8 mouse cellular contexts compared by ENCODE assay signal in the genomic region with DNA sequence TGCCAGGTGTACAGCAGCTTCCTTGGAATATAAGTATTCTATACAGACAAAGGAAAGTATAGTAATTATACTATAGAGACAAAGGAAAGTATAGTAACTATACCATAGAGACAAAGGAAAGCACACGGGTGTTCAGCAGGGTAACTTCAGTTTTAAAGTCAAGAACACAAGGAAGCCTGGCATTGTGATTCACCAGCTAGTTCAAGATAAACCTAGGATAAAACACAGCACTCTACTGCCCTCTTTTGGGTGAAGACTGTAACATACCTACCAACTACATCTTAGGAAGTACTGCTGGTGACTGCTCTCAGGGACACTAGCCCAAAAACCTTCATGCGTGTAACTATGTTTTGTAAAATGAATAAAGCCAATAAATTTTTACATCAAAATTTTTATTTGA. TPM values are rescaled to one million over a fixed set of nuclear protein-coding genes. Genes with fewer than 3 reads are reported as not detected.
DNase-seq lines count a peak whose midpoint lies in the region; ATAC-seq lines count a peak whose summit lies in the region.

No protein-coding gene starts in this region.

- no peaks in the 10 kb centered on the region for H3K4me1 ChIP-seq in heart, embryonic 11.5 days (ENCODE audit: control insufficient read depth, insufficient read depth, low read length)
- H3K4me1 ChIP-seq in forebrain, embryonic 16.5 days (replicated peaks; ENCODE audit: control insufficient read depth, insufficient read depth, low read length) = no peaks in the 10 kb centered on the region
- H3K4me1 ChIP-seq in kidney, embryonic 14.5 days (ENCODE audit: control insufficient read depth, insufficient read depth, low read length) = no peaks in the 10 kb centered on the region

- H3K4me3 ChIP-seq in heart, embryonic 11.5 days (ENCODE audit: low read depth, low read length) = no peak overlapping the region
- no peak overlapping the region for H3K4me3 ChIP-seq in forebrain, embryonic 16.5 days (replicated peaks; ENCODE audit: low read length)
- H3K4me3 ChIP-seq in kidney, embryonic 14.5 days (ENCODE audit: low read length) = no peak overlapping the region

- peaks cover 10% of the 10 kb centered on the region for H3K36me3 ChIP-seq in heart, embryonic 11.5 days (ENCODE audit: control insufficient read depth, insufficient read depth, low read length)
- H3K36me3 ChIP-seq in forebrain, embryonic 16.5 days (ENCODE audit: control insufficient read depth, insufficient read depth) = peaks cover 15% of the 10 kb centered on the region; the same call in 1 of the 2 replicates
- peaks cover 31% of the 10 kb centered on the region for H3K36me3 ChIP-seq in kidney, embryonic 14.5 days (ENCODE audit: control insufficient read depth, insufficient read depth, low read length)

- no peak overlapping the region for H3K27ac ChIP-seq in heart, embryonic 11.5 days (ENCODE audit: low read depth, low read length)
- H3K27ac ChIP-seq in forebrain, embryonic 16.5 days (ENCODE audit: low read length) = no peak overlapping the region
- no peak overlapping the region for H3K27ac ChIP-seq in kidney, embryonic 14.5 days (ENCODE audit: low read depth, low read length)

- no peaks in the 10 kb centered on the region for H3K27me3 ChIP-seq in heart, embryonic 11.5 days (ENCODE audit: control insufficient read depth, insufficient read depth, low read length)
- H3K27me3 ChIP-seq in forebrain, embryonic 16.5 days (replicated peaks; ENCODE audit: control insufficient read depth, insufficient read depth, low read length) = no peaks in the 10 kb centered on the region
- no peaks in the 10 kb centered on the region for H3K27me3 ChIP-seq in kidney, embryonic 14.5 days (ENCODE audit: control insufficient read depth, insufficient read depth, low read length)

- no peak overlapping the region for H3K9ac ChIP-seq in heart, embryonic 11.5 days (ENCODE audit: low read depth, low read length)
- no peak overlapping the region for H3K9ac ChIP-seq in forebrain, embryonic 16.5 days (replicated peaks; ENCODE audit: low read depth, low read length)
- H3K9ac ChIP-seq in kidney, embryonic 14.5 days (ENCODE audit: low read depth, low read length) = no peak overlapping the region

- H3K4me2 ChIP-seq in heart, embryonic 11.5 days = no peak overlapping the region
- no peak overlapping the region for H3K4me2 ChIP-seq in forebrain, embryonic 16.5 days (ENCODE audit: low read length)
- no peak overlapping the region for H3K4me2 ChIP-seq in kidney, embryonic 14.5 days (replicated peaks; ENCODE audit: low read depth, low read length)

- DNase-seq in heart, adult 18-20 months = peak; percentile 75 to 82
- peak; percentile 75 for DNase-seq in CD4-positive, CD25-positive, alpha-beta regulatory T cell, adult 2 months (ENCODE audit: low read depth, low spot score)
- peak; percentile 61 for DNase-seq in c-Kit-positive CD71-positive TER-119-positive erythroid progenitor cells, embryonic 14.5 days (ENCODE audit: low spot score)
- DNase-seq in lung, postnatal 14 days = peak; percentile 54
- DNase-seq in thymus, postnatal 25 days = peak; percentile 5

- ATAC-seq in heart, embryonic 11.5 days (replicated peaks; ENCODE audit: insufficient number of reproducible peaks, low FRiP score, low TSS enrichment) = no peak; the same call in 1 of the 2 replicates
- peak; percentile 81 for ATAC-seq in forebrain, embryonic 16.5 days
- ATAC-seq in kidney, embryonic 14.5 days (ENCODE audit: low FRiP score, low TSS enrichment) = peak; percentile 70

- no peaks in the 10 kb centered on the region for H3K9me3 ChIP-seq in heart, embryonic 11.5 days (replicated peaks; ENCODE audit: control insufficient read depth, low read length)
- no peaks in the 10 kb centered on the region for H3K9me3 ChIP-seq in forebrain, embryonic 16.5 days (ENCODE audit: control insufficient read depth, low read length)
- H3K9me3 ChIP-seq in kidney, embryonic 14.5 days (ENCODE audit: control insufficient read depth, low read length) = no peaks in the 10 kb centered on the region

- WGBS in heart, embryonic 11.5 days (ENCODE audit: insufficient replicate concordance) = 33% methylated on average over 2 of the region's 2 CpGs
- 32% methylated on average over 2 of the region's 2 CpGs for WGBS in forebrain, embryonic 16.5 days
- 25% methylated on average over 2 of the region's 2 CpGs for WGBS in kidney, embryonic 14.5 days

RNA-seq across cellular contexts. Expression of a gene that starts 14.9 kb away (rescaled TPM):
- 1 to 10 TPM; 4.5 to 4.8 TPM for total RNA-seq in heart, adult 18-20 months (2021)
- 6.4 and 9.7 TPM in 2 replicates for polyA plus RNA-seq in heart, embryonic 11.5 days (2014; fragmentation: Nextera tagmentation; extraction: Ambion mirVana)
- polyA plus RNA-seq in forebrain, embryonic 16.5 days (2015; fragmentation: Nextera tagmentation; extraction: Ambion mirVana) = 9.3 and 10.6 TPM in 2 replicates
- 6.5 and 10.1 TPM in 2 replicates for polyA plus RNA-seq in kidney, embryonic 14.5 days (2014; fragmentation: Nextera tagmentation; extraction: Ambion mirVana)

RNA-seq across cellular contexts. Expression of a gene that starts 15.3 kb away (rescaled TPM):
- 1 to 10 TPM; 5.8 to 7.4 TPM for total RNA-seq in heart, adult 18-20 months (2021)
- 12.4 and 17.6 TPM in 2 replicates for polyA plus RNA-seq in heart, embryonic 11.5 days (2014; fragmentation: Nextera tagmentation; extraction: Ambion mirVana)
- 27.0 and 29.7 TPM in 2 replicates for polyA plus RNA-seq in forebrain, embryonic 16.5 days (2015; fragmentation: Nextera tagmentation; extraction: Ambion mirVana)
- polyA plus RNA-seq in kidney, embryonic 14.5 days (2014; fragmentation: Nextera tagmentation; extraction: Ambion mirVana) = 22.7 and 24.7 TPM in 2 replicates

RNA-seq across cellular contexts. Expression of a gene that starts 40.2 kb away (rescaled TPM):
- not detected for total RNA-seq in heart, adult 18-20 months (2021)
- polyA plus RNA-seq in heart, embryonic 11.5 days (2014; fragmentation: Nextera tagmentation; extraction: Ambion mirVana) = 0.13 and 0.17 TPM in 2 replicates
- 0.22 TPM in 1 of 2 replicates, not detected in the other for polyA plus RNA-seq in forebrain, embryonic 16.5 days (2015; fragmentation: Nextera tagmentation; extraction: Ambion mirVana)
- 0.31 TPM in 1 of 2 replicates, not detected in the other for polyA plus RNA-seq in kidney, embryonic 14.5 days (2014; fragmentation: Nextera tagmentation; extraction: Ambion mirVana)

Comparison
In these comparisons a context has a peak if more than half of its experiments do, and no peak if none do; other contexts are left out.
1. DNase-seq: peak in every context shown above with its lines; median percentile 78 in heart, adult 18-20 months; 75 in CD4-positive, CD25-positive, alpha-beta regulatory T cell, adult 2 months; 61 in c-Kit-positive CD71-positive TER-119-positive erythroid progenitor cells, embryonic 14.5 days; 54 in lung, postnatal 14 days; 5 in thymus, postnatal 25 days.